Mouse (Mus musculus) forebrain, embryonic 12.5 days (tissue): ENCODE data around the gene AC141477.1. TPM values are rescaled to one million over a fixed set of nuclear protein-coding genes. Genes with fewer than 3 reads are reported as not detected.
A peak's percentile ranks its signal among the peaks of the same experiment; 100 is the strongest.

Experiments used
- ATAC-seq: fragments of 200-750 bp; cut with Nextera tagmentation; 2 replicates; pipeline ENCODE4 v1.8.0; 2017; ENCODE audit warnings: moderate TSS enrichment; ENCODE audit not compliant: low FRiP score
- H3K27ac ChIP-seq: fragments of 300-500 bp; sonication (generic); 2 replicates; pipeline ENCODE4 v1.5.1; 2016; ENCODE audit warnings: mild to moderate bottlenecking
- H3K27me3 ChIP-seq: fragments of 300-500 bp; sonication (generic); 2 replicates; pipeline ENCODE4 v1.6.1; 2016; ENCODE audit warnings: mild to moderate bottlenecking
- H3K36me3 ChIP-seq: fragments of 300-500 bp; sonication (generic); replicated peaks from 2 replicates; pipeline ENCODE4 v1.6.1; 2016; ENCODE audit warnings: mild to moderate bottlenecking
- H3K4me1 ChIP-seq: fragments of 300-500 bp; sonication (generic); 2 replicates; pipeline ENCODE4 v1.6.1; 2016
- H3K4me2 ChIP-seq: fragments of 300-500 bp; sonication (generic); 2 replicates; pipeline ENCODE4 v1.6.1; 2016; ENCODE audit warnings: mild to moderate bottlenecking, moderate library complexity
- H3K4me3 ChIP-seq: fragments of 300-500 bp; sonication (generic); replicated peaks from 2 replicates; pipeline ENCODE4 v1.5.1; 2016; ENCODE audit warnings: mild to moderate bottlenecking
- H3K9ac ChIP-seq: fragments of 300-500 bp; sonication (generic); 2 replicates; pipeline ENCODE4 v1.6.1; 2016; ENCODE audit warnings: mild to moderate bottlenecking
- H3K9me3 ChIP-seq: fragments of 300-500 bp; sonication (generic); 2 replicates; pipeline ENCODE4 v1.6.1; 2016
- WGBS: fragments of 180-500 bp; shearing (Covaris S2); methylation state at CpG from one replicate; pipeline ENCODE4 v1.1.7; 2016; 5-methylcytosine and 5-hydroxymethylcytosine counted together
- polyA plus RNA-seq: library from polyadenylated mRNA; unstranded; fragments of >200 nt; fragmentation: Nextera tagmentation; extraction: Ambion mirVana; gene quantifications from 2 replicates; pipeline ENCODE4 v1.2.1, GENCODE M21; 2016

AC141477.1 gene
- polyA plus RNA-seq, 1 experiment from 2014 or later: 2.2 TPM

- no peak for ATAC-seq
- no peaks in the 10 kb centered on the region for H3K4me1 ChIP-seq
- 58% methylated on average over 5 of the region's 5 CpGs for WGBS
- H3K9ac ChIP-seq: peak within 1 kb of the TSS; percentile 12; the same call in 1 of the 2 replicates
- no peak within 1 kb of the TSS for H3K4me3 ChIP-seq
- no peak within 1 kb of the TSS for H3K4me2 ChIP-seq
- H3K36me3 ChIP-seq: no peaks in the 10 kb centered on the region
- H3K27ac ChIP-seq: no peak within 1 kb of the TSS
- no peaks in the 10 kb centered on the region for H3K9me3 ChIP-seq
- no peaks in the 10 kb centered on the region for H3K27me3 ChIP-seq
Measured at GRCm38 (mm10) chr10:76448851-76449250, 8.6 kb upstream of the AC141477.1 start, which contains the start of gene 2610028H24Rik. TSS of gene 2610028H24Rik (plus strand) at chr10:76449081.

DNA sequence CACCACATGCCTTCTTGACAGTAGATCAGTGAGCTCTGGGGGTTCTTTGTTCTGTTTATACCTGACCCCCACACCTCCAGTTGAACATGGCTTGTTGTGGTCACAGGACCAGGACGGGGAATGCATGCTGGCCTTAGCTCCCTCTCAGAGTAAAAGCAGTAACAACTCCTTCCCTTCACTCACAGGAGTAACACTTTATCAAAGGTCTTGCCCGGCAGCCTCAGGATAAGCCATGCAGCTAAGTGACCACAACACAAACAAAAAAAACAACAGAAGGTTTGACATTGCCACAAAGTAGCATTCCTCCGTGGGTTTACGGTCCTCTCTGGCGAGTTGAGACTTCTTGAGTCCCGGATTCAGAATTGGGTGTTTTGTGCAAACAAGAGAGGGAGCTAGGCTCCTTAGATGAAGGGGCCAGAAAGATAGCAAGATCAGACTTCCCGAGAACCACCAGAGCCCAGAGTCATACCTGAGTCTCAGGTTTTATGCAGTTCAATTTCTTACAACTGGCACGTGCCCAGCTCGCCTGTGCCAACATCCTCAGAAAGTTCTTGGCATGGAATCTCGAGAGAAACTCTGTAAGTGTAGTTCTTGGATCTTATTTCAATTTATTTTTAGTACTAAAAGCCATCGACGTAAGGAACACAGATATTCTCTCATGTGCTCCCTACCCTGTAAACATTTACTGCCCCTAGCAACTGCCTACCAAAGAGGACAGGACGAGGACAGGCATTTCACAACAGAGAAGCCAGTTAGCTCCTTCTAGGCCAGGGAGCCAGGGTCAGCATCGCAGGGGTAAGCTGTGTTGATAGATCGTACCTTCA, 7.4 kb upstream of the AC141477.1 start:
- no peaks in the 10 kb centered on the region for H3K36me3 ChIP-seq

GRCm38 (mm10) chr10:76445996-76446681, 5.9 kb upstream of the AC141477.1 start:
- no peaks in the 10 kb centered on the region for H3K27me3 ChIP-seq
- no peaks in the 10 kb centered on the region for H3K9me3 ChIP-seq
- H3K4me3 ChIP-seq: no peak overlapping the region
- H3K4me2 ChIP-seq: no peak overlapping the region
- no peak overlapping the region for H3K27ac ChIP-seq
- H3K9ac ChIP-seq: no peak overlapping the region
- no peaks in the 10 kb centered on the region for H3K36me3 ChIP-seq
- peaks cover 14% of the 10 kb centered on the region for H3K4me1 ChIP-seq
- no peak for ATAC-seq
- WGBS: 87% methylated on average over 4 of the region's 4 CpGs

More for the DNA sequence above, 7.4 kb upstream of the AC141477.1 start:
- Histone ChIP-seq H3K9ac (no peak overlapping the region), H3K27ac (no peak overlapping the region), H3K27me3 (no peaks in the 10 kb centered on the region), H3K4me2 (no peak overlapping the region), H3K4me3 (no peak overlapping the region), H3K4me1 (peaks cover 8% of the 10 kb centered on the region), H3K9me3 (no peaks in the 10 kb centered on the region)
- no peak for ATAC-seq
- WGBS: 84% methylated on average over 15 of the region's 15 CpGs

DNA sequence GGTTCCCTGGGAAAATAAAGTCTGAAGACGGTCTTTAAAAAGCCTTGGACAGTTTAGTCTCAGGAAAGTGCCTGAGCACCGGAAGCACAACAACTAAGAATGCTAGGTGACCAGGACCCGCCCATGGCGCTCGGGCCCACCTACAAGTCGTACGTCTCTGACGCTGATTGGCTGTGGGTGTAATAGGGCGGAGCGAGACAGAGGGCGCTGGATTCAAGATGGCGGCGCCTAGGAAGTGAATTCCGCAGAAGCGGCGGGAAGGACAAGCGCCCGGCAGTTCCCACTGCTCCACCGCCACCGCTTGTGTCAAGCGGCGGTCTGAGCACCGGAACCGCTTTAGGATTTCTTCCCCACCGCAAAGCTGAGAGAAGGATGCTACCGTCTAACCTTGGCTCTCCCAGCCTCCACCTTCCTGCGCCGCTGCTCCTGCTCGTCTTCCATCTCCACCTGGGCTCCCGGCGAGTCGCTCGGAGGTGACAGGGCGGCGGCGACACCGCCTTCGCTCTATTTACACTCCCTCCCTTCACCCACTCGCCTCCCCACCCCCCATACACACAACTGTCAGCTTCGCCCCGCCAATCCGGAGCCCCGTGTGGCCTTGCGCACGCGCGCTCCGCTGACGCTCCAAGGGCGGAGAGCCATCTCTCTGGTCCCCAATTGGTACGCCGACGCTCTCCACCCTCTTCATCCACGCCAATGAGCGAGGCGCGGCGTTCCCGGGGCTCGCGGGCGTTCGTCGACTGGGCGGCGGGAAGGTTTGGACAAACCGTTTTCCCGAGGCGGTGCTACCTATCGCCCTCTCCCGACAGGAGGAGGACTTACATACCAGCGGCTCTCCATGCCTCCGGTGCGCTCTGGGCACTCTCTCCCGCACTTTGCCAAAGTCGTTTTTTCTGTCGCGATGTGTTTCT, 2.2 kb upstream of the AC141477.1 start, which contains the start of gene Pcnt:
Gene Pcnt, minus strand, starts transcription at position 609 of the 911 bp plus-strand sequence.
- Histone ChIP-seq H3K9me3 (no peaks in the 10 kb centered on the region), H3K4me3 (peak within 1 kb of the TSS; percentile 92), H3K4me2 (peak within 1 kb of the TSS; percentile 65), H3K9ac (peak within 1 kb of the TSS; percentile 77), H3K27me3 (no peaks in the 10 kb centered on the region), H3K36me3 (peaks cover 28% of the 10 kb centered on the region), H3K27ac (peak within 1 kb of the TSS; percentile 94), H3K4me1 (peaks cover 17% of the 10 kb centered on the region)
- WGBS: under 1% methylated on average over 78 of the region's 78 CpGs
- peak; percentile 99 for ATAC-seq

- no peak overlapping the region for H3K4me2 ChIP-seq
- H3K4me3 ChIP-seq: no peak overlapping the region
- H3K4me1 ChIP-seq: peaks cover 17% of the 10 kb centered on the region
- ATAC-seq: no peak
- WGBS: 96% methylated on average over 9 of the region's 9 CpGs
- H3K9me3 ChIP-seq: no peaks in the 10 kb centered on the region
- no peak overlapping the region for H3K9ac ChIP-seq
- no peak overlapping the region for H3K27ac ChIP-seq
- H3K36me3 ChIP-seq: peaks cover 59% of the 10 kb centered on the region
- H3K27me3 ChIP-seq: no peaks in the 10 kb centered on the region
Measured at GRCm38 (mm10) chr10:76439107-76439890, 945 bp downstream of the AC141477.1 start.

GRCm38 (mm10) chr10:76433925-76434324, 6.3 kb downstream of the AC141477.1 start:
- no peak overlapping the region for H3K9ac ChIP-seq
- H3K9me3 ChIP-seq: no peaks in the 10 kb centered on the region
- WGBS: 88% methylated on average over 11 of the region's 11 CpGs
- no peaks in the 10 kb centered on the region for H3K27me3 ChIP-seq
- no peaks in the 10 kb centered on the region for H3K4me1 ChIP-seq
- no peak overlapping the region for H3K4me2 ChIP-seq
- H3K4me3 ChIP-seq: no peak overlapping the region
- peaks cover 98% of the 10 kb centered on the region for H3K36me3 ChIP-seq
- ATAC-seq: no peak
- H3K27ac ChIP-seq: no peak overlapping the region

DNA sequence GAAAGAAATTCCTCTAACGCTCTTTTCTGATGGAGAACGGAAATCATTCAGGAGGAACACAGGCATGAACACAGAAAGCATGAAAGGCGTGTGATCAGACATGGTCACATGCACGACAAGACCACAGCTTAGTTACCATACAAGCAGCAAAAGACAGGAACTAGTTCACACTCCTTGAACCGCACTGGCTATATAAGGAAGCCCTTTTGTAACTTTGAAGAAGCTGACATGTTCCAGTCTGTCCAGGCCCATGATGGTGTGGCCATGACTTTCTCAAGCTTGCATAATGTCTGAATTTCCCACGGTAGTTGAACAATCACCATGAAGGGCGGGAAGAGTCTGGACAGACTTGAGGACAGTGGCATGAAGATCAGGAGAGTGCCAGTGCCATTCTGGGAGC, 14.6 kb downstream of the AC141477.1 start:
- WGBS: 97% methylated on average over 7 of the region's 7 CpGs
- Histone ChIP-seq H3K4me2 (no peak overlapping the region), H3K27ac (no peak overlapping the region), H3K4me3 (no peak overlapping the region), H3K9me3 (no peaks in the 10 kb centered on the region), H3K9ac (no peak overlapping the region), H3K4me1 (no peaks in the 10 kb centered on the region), H3K36me3 (peaks cover 94% of the 10 kb centered on the region), H3K27me3 (no peaks in the 10 kb centered on the region)
- no peak for ATAC-seq

DNA sequence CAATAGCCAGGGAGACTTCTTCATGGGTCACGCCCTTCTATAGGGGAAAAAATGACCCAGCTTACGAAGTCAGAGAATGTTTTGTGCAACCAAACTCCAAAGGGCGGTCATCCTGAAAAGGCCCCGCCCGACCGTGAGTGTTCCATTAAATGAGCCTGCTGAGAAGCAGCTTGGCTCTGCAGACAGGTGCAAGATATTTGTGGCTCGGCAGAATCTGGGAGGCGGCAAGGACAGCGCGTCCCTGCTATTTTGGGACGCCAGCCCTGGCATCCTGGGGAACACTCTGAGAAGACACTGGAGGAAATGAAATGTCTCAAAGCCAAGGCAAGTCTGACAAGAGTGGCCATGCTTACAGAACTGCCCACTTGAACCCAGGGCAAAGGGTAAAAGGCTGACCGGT, 23.4 kb downstream of the AC141477.1 start:
- Histone ChIP-seq H3K9ac (no peak overlapping the region), H3K4me1 (no peaks in the 10 kb centered on the region), H3K4me2 (no peak overlapping the region), H3K27ac (no peak overlapping the region), H3K4me3 (no peak overlapping the region), H3K36me3 (peaks cover 93% of the 10 kb centered on the region), H3K27me3 (no peaks in the 10 kb centered on the region), H3K9me3 (no peaks in the 10 kb centered on the region)
- no peak for ATAC-seq
- 92% methylated on average over 12 of the region's 12 CpGs for WGBS

- Histone ChIP-seq H3K4me1 (no peaks in the 10 kb centered on the region), H3K4me2 (no peak overlapping the region), H3K27me3 (no peaks in the 10 kb centered on the region), H3K9me3 (no peaks in the 10 kb centered on the region), H3K27ac (no peak overlapping the region), H3K9ac (no peak overlapping the region), H3K4me3 (no peak overlapping the region), H3K36me3 (peaks cover 93% of the 10 kb centered on the region)
- no peak for ATAC-seq
- 91% methylated on average over 10 of the region's 10 CpGs for WGBS
Measured at GRCm38 (mm10) chr10:76408520-76408919, 31.7 kb downstream of the AC141477.1 start.

GRCm38 (mm10) chr10:76392596-76392995, 47.6 kb downstream of the AC141477.1 start:
- Histone ChIP-seq H3K4me3 (no peak overlapping the region), H3K9ac (no peak overlapping the region), H3K27ac (no peak overlapping the region), H3K36me3 (peaks cover 59% of the 10 kb centered on the region), H3K4me2 (no peak overlapping the region), H3K9me3 (no peaks in the 10 kb centered on the region), H3K4me1 (no peaks in the 10 kb centered on the region), H3K27me3 (no peaks in the 10 kb centered on the region)
- WGBS: 95% methylated on average over 12 of the region's 12 CpGs
- no peak for ATAC-seq

DNA sequence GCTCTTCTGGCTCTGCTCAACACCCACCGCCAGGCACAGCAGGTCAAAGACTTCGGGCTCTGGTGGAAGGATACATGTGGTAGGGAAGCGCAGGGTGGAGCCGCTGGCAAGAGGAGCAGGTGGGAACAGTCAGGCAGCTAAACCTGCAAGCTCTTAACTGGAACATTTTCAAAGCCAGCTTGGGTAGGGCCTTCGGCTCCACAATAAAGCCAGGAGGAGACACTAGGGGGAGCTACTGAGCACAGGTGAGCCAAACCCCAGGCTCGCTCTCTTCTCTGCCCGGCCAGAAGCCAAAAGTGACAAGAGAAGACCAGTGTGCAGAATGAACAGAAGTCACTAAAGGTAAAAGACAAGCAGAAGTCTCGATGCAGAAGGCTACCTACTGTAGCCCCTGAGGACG, 48.5 kb downstream of the AC141477.1 start:
- ATAC-seq: no peak
- 84% methylated on average over 9 of the region's 9 CpGs for WGBS
- Histone ChIP-seq H3K4me1 (no peaks in the 10 kb centered on the region), H3K27me3 (no peaks in the 10 kb centered on the region), H3K9me3 (no peaks in the 10 kb centered on the region), H3K4me3 (no peak overlapping the region), H3K4me2 (no peak overlapping the region), H3K27ac (no peak overlapping the region), H3K36me3 (peaks cover 60% of the 10 kb centered on the region), H3K9ac (no peak overlapping the region)
